Mouse (Mus musculus) kidney, adult 8-10 months (tissue): Measurements from ENCODE around the gene Lgi2.
A peak's percentile ranks its signal among the peaks of the same experiment; 100 is the strongest.

Source experiments
- DNase-seq, 2 experiments: peaks; one replicate each; pipeline ENCODE4 v3.0.0; 2022

Lgi2 gene

GRCm38 (mm10) chr5:52565813-52566531 is at the start of gene Lgi2:
Gene Lgi2, minus strand, starts transcription at chr5:52566462.
- DNase-seq, result no peak

DNA sequence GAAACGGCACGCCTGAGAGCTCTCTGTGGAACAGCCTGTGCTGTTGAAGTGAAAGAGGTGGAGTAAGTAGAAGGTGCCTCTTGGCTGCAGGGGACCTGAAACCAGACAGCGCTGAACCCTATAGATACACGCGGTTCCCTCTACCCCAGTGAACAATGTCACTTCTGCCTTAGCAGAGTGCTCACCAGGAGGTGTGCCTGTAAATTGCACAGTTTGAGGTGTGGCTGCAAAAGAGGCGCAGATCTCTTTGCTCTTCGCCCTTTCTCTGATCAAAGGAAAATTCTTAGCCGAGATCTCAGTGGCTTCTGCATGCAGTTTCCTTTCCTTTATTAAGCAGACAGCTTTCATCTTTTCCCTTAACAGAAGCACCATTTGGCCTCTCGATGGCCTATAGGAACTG is 49.2 kb upstream of the Lgi2 start:
- DNase-seq, result no peak

DNA sequence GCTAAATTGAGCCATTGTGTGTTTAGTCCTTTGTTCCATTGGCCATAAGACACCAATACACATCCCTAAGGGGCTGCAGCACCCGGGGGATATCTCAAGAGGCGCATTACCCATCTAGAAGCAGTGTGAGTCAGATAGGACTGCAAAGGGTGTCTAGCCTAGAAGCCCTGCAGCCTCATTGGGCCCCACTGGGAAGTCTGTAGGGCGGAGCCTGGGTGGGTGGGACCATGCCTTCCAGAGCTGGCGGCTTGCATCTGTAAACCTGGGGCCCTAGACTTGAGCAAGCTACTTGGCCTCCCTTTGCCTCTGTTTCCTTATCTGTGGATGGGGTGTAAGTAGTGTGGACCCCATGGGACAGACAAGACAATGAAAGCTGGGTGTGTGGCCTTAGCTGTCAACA is 48.4 kb upstream of the Lgi2 start:
- no peak for DNase-seq

- DNase-seq, result no peak
Observed at GRCm38 (mm10) chr5:52612776-52613175, 46.5 kb upstream of the Lgi2 start.

DNA sequence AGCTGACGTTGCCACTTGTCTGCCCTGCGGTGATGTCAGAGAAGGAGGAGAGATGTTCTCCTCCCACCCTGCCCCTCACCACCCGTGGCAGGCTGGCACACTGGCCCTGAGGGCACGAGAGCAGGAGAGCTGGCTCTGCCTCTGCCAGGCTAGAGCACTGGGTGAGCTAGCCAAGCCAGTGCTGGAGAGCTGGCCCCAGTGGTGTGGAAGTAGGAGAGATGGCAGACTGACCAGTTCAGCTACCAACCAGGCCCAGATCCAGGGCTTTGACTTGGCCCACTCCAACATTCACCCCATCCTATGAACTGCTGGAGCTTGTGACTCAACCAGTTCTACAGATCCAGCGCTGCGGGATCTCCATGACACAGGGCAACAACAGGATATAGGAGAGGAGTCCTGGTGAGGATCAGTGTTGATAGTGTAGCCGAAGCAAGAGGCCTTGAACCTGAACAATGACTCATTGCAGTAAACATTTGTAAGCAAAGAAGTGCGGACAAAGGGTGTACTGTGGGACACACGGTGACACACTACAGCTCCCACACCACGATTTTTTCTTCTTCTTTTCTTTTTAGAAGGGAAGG is 45.1 kb upstream of the Lgi2 start:
- no peak for DNase-seq

DNA sequence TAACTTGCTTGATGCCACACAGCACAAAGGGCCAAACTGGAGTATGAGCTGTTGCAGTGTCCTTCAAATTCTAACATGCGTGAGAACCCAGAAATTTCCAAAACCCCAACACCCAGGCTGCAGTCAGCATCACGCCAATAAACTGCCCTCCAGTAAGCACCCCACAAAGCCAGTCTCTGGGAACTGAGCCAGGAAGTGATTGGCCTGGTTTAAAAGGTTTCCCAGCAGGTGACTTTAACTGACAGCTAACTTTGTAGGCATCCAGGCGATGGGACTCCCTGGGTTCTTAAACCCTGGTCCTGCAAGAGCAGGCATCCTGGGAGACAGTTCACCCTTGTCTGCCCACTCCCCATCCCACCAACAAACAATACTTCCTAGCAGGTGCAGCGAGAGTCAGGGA is 44.0 kb upstream of the Lgi2 start:
- no peak for DNase-seq

- DNase-seq, result no peak
Observed at GRCm38 (mm10) chr5:52609672-52610071, 43.4 kb upstream of the Lgi2 start.

DNA sequence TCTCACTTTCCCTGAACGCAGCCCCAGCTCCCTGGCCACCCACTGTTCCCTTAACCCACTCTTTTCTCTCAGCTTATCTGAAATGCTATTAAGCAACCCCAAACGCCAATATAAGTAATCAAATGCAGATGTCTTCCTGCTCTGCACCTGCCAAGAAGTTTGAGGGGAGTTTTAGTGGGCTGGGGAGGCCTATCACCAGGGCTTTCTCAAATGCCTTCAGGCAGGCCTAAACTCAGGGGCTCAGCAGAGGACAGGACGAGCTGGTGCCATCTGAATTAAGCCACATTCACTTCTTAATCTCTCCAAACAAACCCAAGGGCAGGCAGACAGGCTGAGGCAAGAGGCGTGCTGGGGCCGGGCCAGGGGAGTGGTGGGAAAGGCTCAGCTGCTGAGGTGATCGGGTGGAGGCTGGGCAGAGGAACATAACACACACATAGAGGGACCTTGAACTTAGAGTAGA is 38.4 kb upstream of the Lgi2 start:
- DNase-seq, result no peak

DNA sequence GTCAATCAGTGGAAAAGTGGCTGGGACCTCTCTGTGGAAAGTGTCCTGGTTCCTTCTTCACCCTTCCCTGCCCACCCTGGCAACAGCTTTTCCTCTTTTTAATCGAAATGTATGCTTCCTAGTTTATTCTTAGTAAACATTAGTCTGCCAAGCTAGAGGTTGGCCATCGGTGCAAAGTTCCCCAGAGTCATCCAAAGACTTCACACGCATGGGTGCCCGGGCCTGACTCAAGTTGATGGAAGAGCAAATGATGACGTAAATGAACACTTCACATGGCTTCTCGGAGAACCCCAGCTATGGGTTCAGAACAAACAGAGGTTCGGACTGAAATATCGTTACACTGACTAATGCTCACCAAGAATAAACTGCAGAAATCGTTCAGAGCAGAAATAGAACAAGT is 24.4 kb upstream of the Lgi2 start:
- peak; percentile 68 to 69 for DNase-seq

GRCm38 (mm10) chr5:52588650-52589049 is 22.4 kb upstream of the Lgi2 start:
- DNase-seq, result peak; percentile 68 to 73

GRCm38 (mm10) chr5:52587291-52587733 is 21.1 kb upstream of the Lgi2 start:
- no peak for DNase-seq

GRCm38 (mm10) chr5:52572572-52572971 is 6.3 kb upstream of the Lgi2 start:
- DNase-seq, result no peak

DNA sequence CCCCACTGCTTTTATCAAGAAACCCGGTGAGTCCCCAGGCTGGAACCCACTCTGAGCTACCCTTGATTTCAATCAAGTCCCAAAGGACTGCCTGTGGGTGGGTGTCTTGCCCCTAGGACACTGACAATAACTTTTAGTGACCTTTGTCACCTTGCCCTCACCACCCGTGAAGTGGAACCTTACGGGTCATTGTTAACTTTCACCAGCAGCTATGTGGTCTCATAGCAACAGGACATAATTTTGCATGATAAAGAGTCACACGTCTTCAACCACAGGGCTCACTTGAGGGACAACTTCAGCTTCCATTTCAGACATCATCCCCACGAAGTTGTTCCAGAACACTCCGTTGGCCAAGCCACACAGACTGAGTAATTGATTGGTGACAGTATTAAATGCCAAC is 4.5 kb upstream of the Lgi2 start:
- no peak for DNase-seq

GRCm38 (mm10) chr5:52565214-52565812 is 949 bp downstream of the Lgi2 start:
- DNase-seq, result no peak

GRCm38 (mm10) chr5:52564351-52564750 is 1.9 kb downstream of the Lgi2 start:
- DNase-seq, result no peak

DNA sequence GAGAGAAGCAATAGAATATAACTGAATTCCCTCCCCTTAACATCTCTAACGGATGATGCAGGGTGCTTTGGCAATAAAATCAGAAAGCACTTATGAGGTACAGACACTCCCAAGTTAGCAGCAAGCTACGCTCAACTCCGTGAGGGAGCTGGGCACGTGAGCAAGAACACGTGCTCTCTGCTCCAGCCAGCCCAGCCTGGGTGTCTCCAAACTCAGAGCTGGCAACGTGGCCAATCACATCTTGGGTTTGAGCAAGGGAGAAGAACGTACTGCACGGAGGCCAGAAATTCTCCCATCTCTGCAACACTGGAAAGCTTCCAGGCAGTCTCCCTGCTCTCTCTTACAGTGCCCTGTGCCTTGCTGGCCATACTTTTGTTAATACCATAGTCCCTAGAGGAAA is 6.0 kb downstream of the Lgi2 start:
- DNase-seq, result no peak

- no peak for DNase-seq
Observed at GRCm38 (mm10) chr5:52555526-52555925, 10.7 kb downstream of the Lgi2 start.

DNA sequence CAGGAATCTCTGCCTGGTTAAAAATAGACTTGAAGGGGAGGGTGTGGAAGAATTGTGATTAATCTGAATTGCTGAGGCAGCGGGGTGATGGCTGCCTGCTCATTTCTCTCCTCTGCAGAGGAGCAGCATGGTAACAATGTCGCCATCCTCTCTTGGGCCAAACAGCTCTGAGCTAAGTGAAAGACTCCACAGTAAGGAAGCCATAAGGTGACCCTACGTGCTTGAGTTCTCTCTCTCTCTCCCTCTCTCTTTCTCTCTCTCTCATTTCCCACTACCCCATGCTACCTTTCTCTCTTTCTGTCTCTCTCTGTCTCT is 15.0 kb downstream of the Lgi2 start:
- DNase-seq, result no peak

- no peak for DNase-seq
Observed at GRCm38 (mm10) chr5:52550613-52551317, 15.5 kb downstream of the Lgi2 start.

- peak in 1 of 2 experiments; percentile 11 for DNase-seq
Observed at GRCm38 (mm10) chr5:52546950-52547349, 19.3 kb downstream of the Lgi2 start.

GRCm38 (mm10) chr5:52543770-52544169 is 22.5 kb downstream of the Lgi2 start:
- DNase-seq, result no peak

- no peak for DNase-seq
Observed at GRCm38 (mm10) chr5:52540186-52540585, 26.1 kb downstream of the Lgi2 start.

GRCm38 (mm10) chr5:52539483-52539882 is 26.8 kb downstream of the Lgi2 start:
- no peak for DNase-seq

GRCm38 (mm10) chr5:52537024-52537423 is 29.2 kb downstream of the Lgi2 start:
- DNase-seq, result peak; percentile 77 to 84
